Mouse (Mus musculus) embryonic facial prominence, embryonic 15.5 days (tissue): ENCODE measurements around the gene Sulf2. TPM values are rescaled to one million over a fixed set of nuclear protein-coding genes. Genes with fewer than 3 reads are reported as not detected.

Experiments used
- ATAC-seq: fragments of 200-750 bp; cut with Nextera tagmentation; 2 replicates; pipeline ENCODE4 v1.8.0; 2017; ENCODE audit warnings: low read depth, moderate TSS enrichment; ENCODE audit not compliant: insufficient number of reproducible peaks, low FRiP score, low TSS enrichment
- H3K27ac ChIP-seq: fragments of 300-500 bp; sonication (generic); replicated peaks from 2 replicates; pipeline ENCODE4 v1.5.1; 2015; ENCODE audit warnings: mild to moderate bottlenecking, inconsistent platforms
- H3K27me3 ChIP-seq: fragments of 300-500 bp; sonication (generic); 2 replicates; pipeline ENCODE4 v1.6.1; 2015; ENCODE audit warnings: inconsistent platforms
- H3K36me3 ChIP-seq: fragments of 300-500 bp; sonication (generic); 2 replicates; pipeline ENCODE4 v1.6.1; 2015; ENCODE audit warnings: mild to moderate bottlenecking, inconsistent platforms
- H3K4me1 ChIP-seq: fragments of 300-500 bp; sonication (generic); 2 replicates; pipeline ENCODE4 v1.6.1; 2015; ENCODE audit warnings: inconsistent platforms
- H3K4me2 ChIP-seq: fragments of 300-500 bp; sonication (generic); replicated peaks from 2 replicates; pipeline ENCODE4 v1.6.1; 2015; ENCODE audit warnings: mild to moderate bottlenecking, inconsistent platforms
- H3K4me3 ChIP-seq: fragments of 300-500 bp; sonication (generic); replicated peaks from 2 replicates; pipeline ENCODE4 v1.5.1; 2015; ENCODE audit warnings: mild to moderate bottlenecking, inconsistent platforms
- H3K9ac ChIP-seq: fragments of 300-500 bp; sonication (generic); 2 replicates; pipeline ENCODE4 v1.6.1; 2015; ENCODE audit warnings: inconsistent platforms
- H3K9me3 ChIP-seq: fragments of 300-500 bp; sonication (generic); replicated peaks from 2 replicates; pipeline ENCODE4 v1.6.1; 2016; ENCODE audit warnings: inconsistent platforms
- WGBS: fragments of 180-500 bp; shearing (Covaris S2); methylation state at CpG from one replicate; pipeline ENCODE4 v1.1.7; 2015; 5-methylcytosine and 5-hydroxymethylcytosine counted together
- polyA plus RNA-seq: library from polyadenylated mRNA; unstranded; fragments of >200 nt; fragmentation: Nextera tagmentation; extraction: Ambion mirVana; gene quantifications from 2 replicates; pipeline ENCODE4 v1.2.1, GENCODE M21; 2015

Gene Sulf2
- polyA plus RNA-seq, 1 experiment from 2014 or later: 138 TPM

DNA sequence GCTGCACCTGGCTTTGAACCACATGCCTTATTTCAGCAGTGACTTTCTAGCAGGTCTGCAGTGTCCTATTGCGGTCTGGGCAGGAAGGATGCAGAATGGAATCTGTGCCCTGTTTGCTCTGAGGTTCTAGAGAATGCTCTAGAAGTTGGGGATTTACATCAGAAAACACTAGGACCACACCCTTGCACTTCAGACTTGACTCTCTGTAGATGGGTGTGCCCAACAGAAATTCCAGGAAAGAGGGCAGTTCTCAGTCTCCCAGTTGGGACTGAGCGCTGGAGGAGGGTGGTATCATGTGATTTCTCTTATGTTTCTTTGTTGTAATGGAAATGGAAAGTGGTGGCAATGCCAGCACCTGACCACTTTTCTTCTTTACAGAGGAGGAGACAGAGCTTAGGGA, 1.7 kb upstream of the Sulf2 start:
- H3K4me3 ChIP-seq: no peak overlapping the region
- H3K9ac ChIP-seq: no peak overlapping the region
- H3K27ac ChIP-seq: no peak overlapping the region
- peaks cover 55% of the 10 kb centered on the region for H3K4me1 ChIP-seq
- H3K4me2 ChIP-seq: no peak overlapping the region
- H3K9me3 ChIP-seq: no peaks in the 10 kb centered on the region
- 75% methylated on average over 2 of the region's 2 CpGs for WGBS
- H3K27me3 ChIP-seq: no peaks in the 10 kb centered on the region
- no peak for ATAC-seq
- no peaks in the 10 kb centered on the region for H3K36me3 ChIP-seq

DNA sequence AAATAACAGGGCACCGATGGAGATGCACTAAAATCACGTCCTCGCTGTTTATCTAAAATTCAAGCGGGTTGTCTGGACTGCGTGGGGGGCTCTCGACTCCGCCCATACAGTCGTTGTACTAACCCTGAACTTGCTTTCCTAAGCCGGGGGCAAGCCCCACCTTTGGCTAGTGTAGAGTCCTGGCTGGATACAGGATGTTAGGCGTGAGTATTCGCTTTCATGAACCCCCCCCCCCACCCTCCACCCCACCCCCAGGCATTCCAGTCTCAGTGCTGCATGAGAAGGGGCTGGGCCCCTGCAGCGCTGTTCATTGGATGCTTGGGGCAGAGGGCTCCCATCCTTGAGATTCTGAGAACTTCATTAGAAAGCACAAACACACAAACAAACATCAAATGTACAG, 659 bp upstream of the Sulf2 start:
- Histone ChIP-seq H3K4me2 (peak overlapping the region; percentile 92), H3K27ac (peak overlapping the region; percentile 94; the same call in 1 of the 2 replicates), H3K4me1 (peaks cover 64% of the 10 kb centered on the region), H3K9me3 (no peaks in the 10 kb centered on the region), H3K36me3 (no peaks in the 10 kb centered on the region), H3K4me3 (peak overlapping the region; percentile 70; the same call in 1 of the 2 replicates), H3K9ac (no peak overlapping the region), H3K27me3 (no peaks in the 10 kb centered on the region)
- no peak for ATAC-seq
- 8% methylated on average over 12 of the region's 12 CpGs for WGBS

GRCm38 (mm10) chr2:166154749-166155453, 562 bp downstream of the Sulf2 start:
- Histone ChIP-seq H3K4me1 (peaks cover 76% of the 10 kb centered on the region), H3K27me3 (no peaks in the 10 kb centered on the region), H3K9ac (peak overlapping the region; percentile 75), H3K4me2 (peak overlapping the region; percentile 92), H3K36me3 (no peaks in the 10 kb centered on the region), H3K4me3 (peak overlapping the region; percentile 70), H3K9me3 (no peaks in the 10 kb centered on the region), H3K27ac (peak overlapping the region; percentile 94)
- WGBS: under 1% methylated on average over 91 of the region's 95 CpGs
- peak; percentile 25; the same call in 1 of the 2 replicates for ATAC-seq

DNA sequence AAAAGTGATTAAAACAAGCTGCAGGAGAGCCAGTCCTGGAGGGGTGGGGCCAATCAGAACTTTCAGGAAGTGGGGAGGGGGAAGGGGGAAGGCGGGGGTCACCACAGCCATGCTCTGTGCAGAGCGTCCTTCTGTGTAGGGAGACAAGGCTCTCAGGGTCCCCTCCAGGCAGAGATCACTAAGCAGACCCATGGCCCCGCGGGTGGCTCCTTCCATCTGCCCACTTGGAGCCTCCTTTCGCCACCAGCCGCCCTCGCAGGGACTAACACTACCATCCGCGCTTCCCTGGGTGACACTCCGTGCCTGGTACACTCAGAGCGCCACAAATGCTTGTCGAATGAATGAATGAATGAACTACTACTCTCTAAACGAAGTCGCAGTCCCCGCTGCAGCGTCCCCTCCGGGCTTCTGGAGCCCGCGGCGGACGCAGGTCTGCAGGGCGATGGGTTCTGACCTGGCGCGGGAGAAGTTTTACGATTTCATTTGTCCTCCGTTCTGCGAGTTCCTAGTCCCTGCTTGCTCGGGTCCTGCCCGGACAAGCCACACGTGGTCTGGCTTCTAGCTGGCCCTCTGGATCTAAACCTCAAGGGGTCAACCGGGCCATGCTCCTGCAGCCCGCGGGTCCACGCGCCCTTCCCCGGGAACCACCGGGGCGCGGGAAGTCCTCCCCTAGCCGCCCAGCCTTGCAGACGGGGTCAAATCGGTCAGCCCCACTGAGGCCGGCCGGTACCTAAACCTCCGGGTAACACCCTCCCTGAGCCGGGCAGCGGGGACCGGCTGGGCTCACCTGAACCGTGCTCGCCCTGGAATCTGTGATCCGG, 1.4 kb downstream of the Sulf2 start:
- Histone ChIP-seq H3K4me2 (peak overlapping the region; percentile 92), H3K9ac (peak overlapping the region; percentile 75), H3K4me1 (peaks cover 84% of the 10 kb centered on the region), H3K4me3 (peak overlapping the region; percentile 70), H3K27me3 (no peaks in the 10 kb centered on the region), H3K9me3 (no peaks in the 10 kb centered on the region), H3K27ac (peak overlapping the region; percentile 94), H3K36me3 (no peaks in the 10 kb centered on the region)
- no peak; the same call in 1 of the 2 replicates for ATAC-seq
- under 1% methylated on average over 51 of the region's 51 CpGs for WGBS

DNA sequence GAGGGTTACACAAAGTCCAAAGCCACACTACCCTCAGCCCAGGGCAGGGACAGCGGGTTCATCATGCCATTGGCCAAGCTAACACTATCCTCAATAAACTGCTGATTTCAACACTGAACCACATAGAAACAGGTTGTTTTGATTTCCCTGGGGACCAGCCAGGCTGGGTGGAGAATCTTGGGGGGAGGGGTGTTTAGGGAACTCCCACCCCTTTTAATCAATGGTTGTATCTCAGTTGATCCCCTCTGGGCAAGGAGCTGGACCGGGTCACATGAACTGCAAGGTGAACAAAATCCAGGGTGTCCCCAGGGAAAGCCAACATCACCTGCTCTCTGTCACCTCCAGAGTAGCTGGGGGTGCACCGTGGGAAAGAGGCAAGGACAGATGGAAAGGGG, 2.1 kb downstream of the Sulf2 start:
- Histone ChIP-seq H3K9me3 (no peaks in the 10 kb centered on the region), H3K4me2 (peak overlapping the region; percentile 92), H3K9ac (no peak overlapping the region), H3K4me1 (peaks cover 87% of the 10 kb centered on the region), H3K4me3 (peak overlapping the region; percentile 70), H3K36me3 (no peaks in the 10 kb centered on the region), H3K27ac (peak overlapping the region; percentile 94), H3K27me3 (no peaks in the 10 kb centered on the region)
- WGBS: 21% methylated on average over 3 of the region's 3 CpGs
- no peak for ATAC-seq

DNA sequence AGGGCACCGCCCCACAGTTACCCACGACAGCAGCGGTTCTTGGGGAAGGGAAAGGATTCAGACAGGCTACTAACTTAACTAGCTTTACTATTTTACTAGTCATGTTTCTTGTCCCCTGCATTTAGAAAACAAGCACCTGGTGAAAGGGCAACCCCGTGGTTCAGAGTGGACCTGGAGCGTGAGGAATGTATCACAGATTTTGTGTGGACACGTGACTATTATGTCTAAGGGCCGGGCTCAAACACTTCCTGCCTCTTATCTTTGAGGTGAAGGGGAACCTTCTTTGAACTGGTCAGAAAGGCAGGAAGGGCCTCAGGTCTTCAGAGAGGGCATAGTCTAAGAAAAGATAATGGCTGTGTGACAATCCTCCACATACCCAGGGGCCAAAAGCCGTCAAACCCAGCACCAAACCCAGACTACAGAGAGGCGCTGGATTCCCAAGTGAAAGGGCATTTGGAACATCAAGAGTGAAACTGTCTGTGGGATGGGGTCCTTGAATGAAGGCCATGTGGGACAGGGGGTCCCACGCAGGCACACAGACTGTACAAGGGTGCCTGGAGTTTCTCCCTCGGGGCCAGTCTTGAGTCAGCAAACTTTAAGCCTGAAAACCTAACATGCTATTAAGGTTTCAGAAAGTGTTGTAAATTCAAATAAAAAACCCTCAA, 2.6 kb downstream of the Sulf2 start:
- no peaks in the 10 kb centered on the region for H3K27me3 ChIP-seq
- no peaks in the 10 kb centered on the region for H3K36me3 ChIP-seq
- H3K4me3 ChIP-seq: peak overlapping the region; percentile 70; the same call in 1 of the 2 replicates
- 41% methylated on average over 11 of the region's 11 CpGs for WGBS
- no peak overlapping the region for H3K9ac ChIP-seq
- peak overlapping the region; percentile 92 for H3K4me2 ChIP-seq
- peaks cover 88% of the 10 kb centered on the region for H3K4me1 ChIP-seq
- peak overlapping the region; percentile 63; the same call in 1 of the 2 replicates for H3K27ac ChIP-seq
- no peak for ATAC-seq
- no peaks in the 10 kb centered on the region for H3K9me3 ChIP-seq

GRCm38 (mm10) chr2:166151510-166152473, 3.7 kb downstream of the Sulf2 start:
- Histone ChIP-seq H3K27me3 (no peaks in the 10 kb centered on the region), H3K4me3 (no peak overlapping the region), H3K4me2 (peak overlapping the region; percentile 25), H3K9ac (no peak overlapping the region), H3K36me3 (no peaks in the 10 kb centered on the region), H3K27ac (peak overlapping the region; percentile 63), H3K9me3 (no peaks in the 10 kb centered on the region), H3K4me1 (peaks cover 89% of the 10 kb centered on the region)
- ATAC-seq: no peak
- WGBS: 31% methylated on average over 19 of the region's 19 CpGs

- Histone ChIP-seq H3K9ac (no peak overlapping the region), H3K4me2 (no peak overlapping the region), H3K27ac (no peak overlapping the region), H3K9me3 (no peaks in the 10 kb centered on the region), H3K4me1 (peaks cover 89% of the 10 kb centered on the region), H3K4me3 (no peak overlapping the region), H3K36me3 (no peaks in the 10 kb centered on the region), H3K27me3 (no peaks in the 10 kb centered on the region)
- 83% methylated on average over 5 of the region's 5 CpGs for WGBS
- ATAC-seq: no peak
Measured at GRCm38 (mm10) chr2:166150584-166150983, 4.9 kb downstream of the Sulf2 start.

DNA sequence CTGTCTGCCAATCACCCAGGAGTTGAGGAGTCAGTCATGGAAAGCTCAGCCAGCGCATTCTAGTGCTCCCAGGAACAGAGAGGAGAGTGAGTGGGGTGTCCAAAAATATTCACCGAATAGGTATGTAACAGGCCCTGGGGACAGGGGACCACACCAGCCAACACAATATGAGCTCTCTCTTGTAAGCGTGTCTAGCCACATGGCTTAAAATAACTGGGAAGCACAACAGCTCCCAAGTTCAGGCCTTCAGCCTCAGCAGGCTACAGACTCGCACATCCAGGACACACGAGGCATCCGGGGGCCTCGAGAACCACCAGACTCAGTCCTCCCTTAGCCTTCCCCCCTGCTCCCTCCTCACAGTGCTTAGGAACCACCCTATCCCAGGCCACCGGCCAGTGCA, 6.0 kb downstream of the Sulf2 start:
- 40% methylated on average over 8 of the region's 8 CpGs for WGBS
- H3K4me1 ChIP-seq: peaks cover 89% of the 10 kb centered on the region
- H3K36me3 ChIP-seq: no peaks in the 10 kb centered on the region
- no peak overlapping the region for H3K4me3 ChIP-seq
- no peak overlapping the region for H3K9ac ChIP-seq
- peak overlapping the region; percentile 19 for H3K4me2 ChIP-seq
- no peak for ATAC-seq
- peak overlapping the region; percentile 82 for H3K27ac ChIP-seq
- H3K9me3 ChIP-seq: no peaks in the 10 kb centered on the region
- H3K27me3 ChIP-seq: no peaks in the 10 kb centered on the region

- peak; percentile 20; the same call in 1 of the 2 replicates for ATAC-seq
- H3K36me3 ChIP-seq: no peaks in the 10 kb centered on the region
- peak overlapping the region; percentile 19 for H3K4me2 ChIP-seq
- 13% methylated on average over 13 of the region's 13 CpGs for WGBS
- H3K27me3 ChIP-seq: no peaks in the 10 kb centered on the region
- H3K9me3 ChIP-seq: no peaks in the 10 kb centered on the region
- H3K4me3 ChIP-seq: no peak overlapping the region
- H3K27ac ChIP-seq: peak overlapping the region; percentile 82
- no peak overlapping the region for H3K9ac ChIP-seq
- H3K4me1 ChIP-seq: peaks cover 88% of the 10 kb centered on the region
Measured at GRCm38 (mm10) chr2:166148672-166149332, 6.7 kb downstream of the Sulf2 start.
